Mouse (Mus musculus) testis, adult 10 weeks (tissue): Measurements from ENCODE around the gene Fndc10. TPM values are rescaled to one million over a fixed set of nuclear protein-coding genes. Genes with fewer than 3 reads are reported as not detected.

Experiments
- polyA plus RNA-seq: library from polyadenylated mRNA; stranded (reverse); fragments of 350-450 nt; fragmentation: Illumina TruSeq; extraction: RNeasy Lipid Tissue Mini Kit (QIAGEN cat#74804); gene quantifications from one replicate; pipeline ENCODE4 v1.2.3, GENCODE M21; 2014; ENCODE audit warnings: low read depth, low replicate concordance

The Fndc10 gene
- polyA plus RNA-seq, result not detected

GRCm38 (mm10) chr4:155694111-155694481 is at the start of gene Fndc10:
Fndc10 (plus strand) TSS chr4:155694342.

GRCm38 (mm10) chr4:155645308-155645707 is 48.8 kb upstream of the Fndc10 start, which contains the start of gene Gm10563:
Gm10563 (minus strand) TSS chr4:155645408.

GRCm38 (mm10) chr4:155653086-155653450 is 41.1 kb upstream of the Fndc10 start, which contains the start of gene Mmp23:
Mmp23 (minus strand) TSS chr4:155653384.

GRCm38 (mm10) chr4:155668689-155669597 is 25.2 kb upstream of the Fndc10 start, which contains the start of gene Mib2:
Mib2 (minus strand) TSS chr4:155669198.

GRCm38 (mm10) chr4:155704721-155705591 is 10.8 kb downstream of the Fndc10 start, which contains the start of gene Ssu72:
Ssu72 (plus strand) TSS chr4:155704800.

GRCm38 (mm10) chr4:155734350-155734941 is 40.3 kb downstream of the Fndc10 start, which contains the start of gene Tmem240:
Tmem240 (plus strand) TSS chr4:155734800.

Other genes with a start within 250 kb of the Fndc10 start
- not detected for gene Tmem52, start 225.2 kb upstream of the Fndc10 start, polyA plus RNA-seq
- gene Gnb1, start 203.0 kb upstream of the Fndc10 start, polyA plus RNA-seq, result 78.4 TPM
- 20.0 TPM for gene Nadk, start 132.0 kb upstream of the Fndc10 start, polyA plus RNA-seq
- 5.4 TPM for gene Slc35e2, start 92.9 kb upstream of the Fndc10 start, polyA plus RNA-seq
- gene Cdk11b, start 69.5 kb upstream of the Fndc10 start, polyA plus RNA-seq, result 73.4 TPM
- not detected for gene Gm10563, start 48.9 kb upstream of the Fndc10 start, polyA plus RNA-seq
- gene Mmp23, start 41.0 kb upstream of the Fndc10 start, polyA plus RNA-seq, result 0.27 TPM
- 1.5 TPM for gene Mib2, start 25.1 kb upstream of the Fndc10 start, polyA plus RNA-seq
- 45.1 TPM for gene Ssu72, start 10.5 kb downstream of the Fndc10 start, polyA plus RNA-seq
- gene Tmem240, start 40.5 kb downstream of the Fndc10 start, polyA plus RNA-seq, result not detected
- 1.5 TPM for gene Atad3a, start 66.8 kb downstream of the Fndc10 start, polyA plus RNA-seq
- 0.57 TPM for gene Vwa1, start 80.4 kb downstream of the Fndc10 start, polyA plus RNA-seq
- gene Tmem88b, start 91.5 kb downstream of the Fndc10 start, polyA plus RNA-seq, result 1.7 TPM
- not detected for gene Ankrd65, start 96.1 kb downstream of the Fndc10 start, polyA plus RNA-seq
- gene Mrpl20, start 108.5 kb downstream of the Fndc10 start, polyA plus RNA-seq, result 131 TPM
- gene Ccnl2, start 118.1 kb downstream of the Fndc10 start, polyA plus RNA-seq, result 32.1 TPM
- 6.5 TPM for gene Aurkaip1, start 136.9 kb downstream of the Fndc10 start, polyA plus RNA-seq
- gene Mxra8, start 145.3 kb downstream of the Fndc10 start, polyA plus RNA-seq, result 91.8 TPM
- gene Dvl1, start 153.1 kb downstream of the Fndc10 start, polyA plus RNA-seq, result 6.2 TPM
- 0.18 TPM for gene Tas1r3, start 169.0 kb downstream of the Fndc10 start, polyA plus RNA-seq
- gene Cptp, start 175.1 kb downstream of the Fndc10 start, polyA plus RNA-seq, result 60.8 TPM
- gene Ints11, start 175.2 kb downstream of the Fndc10 start, polyA plus RNA-seq, result 2.4 TPM
- gene Pusl1, start 197.4 kb downstream of the Fndc10 start, polyA plus RNA-seq, result 0.56 TPM
- 1.0 TPM for gene Acap3, start 197.5 kb downstream of the Fndc10 start, polyA plus RNA-seq
- gene Ube2j2, start 249.5 kb downstream of the Fndc10 start, polyA plus RNA-seq, result 156 TPM